Mouse (Mus musculus): ENCODE results near the gene Jmy.
A peak's percentile ranks its signal among the peaks of the same experiment; 100 is the strongest.
"Not testable (repeated sequence)": the region's sequence is repeated elsewhere in the genome, so short reads cannot be mapped to it uniquely, and the experiment has no call there.

Jmy gene

GRCm38 (mm10) chr13:93499167-93499972 is at the start of gene Jmy:
Jmy (minus strand) TSS chr13:93499808.
- DNase-seq = peak; percentile 93

GRCm38 (mm10) chr13:93547641-93548040 is 48.0 kb upstream of the Jmy start:
- DNase-seq = no peak

- DNase-seq = no peak
Observed at GRCm38 (mm10) chr13:93546011-93546410, 46.4 kb upstream of the Jmy start.

- DNase-seq = no peak
Observed at GRCm38 (mm10) chr13:93544274-93544673, 44.7 kb upstream of the Jmy start.

- no peak for DNase-seq
Observed at GRCm38 (mm10) chr13:93539311-93539710, 39.7 kb upstream of the Jmy start.

GRCm38 (mm10) chr13:93518753-93519319 is 19.2 kb upstream of the Jmy start:
- no peak for DNase-seq

GRCm38 (mm10) chr13:93517223-93517622 is 17.6 kb upstream of the Jmy start:
- DNase-seq = no peak

- no peak for DNase-seq
Observed at GRCm38 (mm10) chr13:93514000-93514795, 14.6 kb upstream of the Jmy start.

- no peak for DNase-seq
Observed at GRCm38 (mm10) chr13:93510447-93511180, 11.0 kb upstream of the Jmy start.

GRCm38 (mm10) chr13:93506920-93507319 is 7.3 kb upstream of the Jmy start:
- not testable (repeated sequence) for DNase-seq

- DNase-seq = no peak
Observed at GRCm38 (mm10) chr13:93501724-93502123, 2.1 kb upstream of the Jmy start.

- DNase-seq = no peak
Observed at GRCm38 (mm10) chr13:93499973-93500633, 495 bp upstream of the Jmy start.

GRCm38 (mm10) chr13:93498211-93499166 is 1.1 kb downstream of the Jmy start:
- peak; percentile 47 for DNase-seq

GRCm38 (mm10) chr13:93496977-93497376 is 2.6 kb downstream of the Jmy start:
- DNase-seq = no peak

GRCm38 (mm10) chr13:93488510-93488909 is 11.1 kb downstream of the Jmy start:
- peak; percentile 34 for DNase-seq

GRCm38 (mm10) chr13:93487734-93488133 is 11.9 kb downstream of the Jmy start:
- no peak for DNase-seq

- DNase-seq = no peak
Observed at GRCm38 (mm10) chr13:93484276-93484675, 15.3 kb downstream of the Jmy start.

GRCm38 (mm10) chr13:93481110-93481509 is 18.5 kb downstream of the Jmy start:
- DNase-seq = no peak

- no peak for DNase-seq
Observed at GRCm38 (mm10) chr13:93478344-93478743, 21.3 kb downstream of the Jmy start.

- DNase-seq = no peak
Observed at GRCm38 (mm10) chr13:93468355-93468754, 31.3 kb downstream of the Jmy start.

- no peak for DNase-seq
Observed at GRCm38 (mm10) chr13:93459566-93459965, 40.0 kb downstream of the Jmy start.
